Mouse (Mus musculus) embryonic fibroblast, embryonic 13.5 days (primary cell): ENCODE data around the gene Apba1. TPM values are rescaled to one million over a fixed set of nuclear protein-coding genes. Genes with fewer than 3 reads are reported as not detected.
A peak's percentile ranks its signal among the peaks of the same experiment; 100 is the strongest.

Experiments
- H3K27ac ChIP-seq: 2 replicates; pipeline ENCODE4 v1.5.1; 2012; ENCODE audit warnings: low read length, control low read depth, inconsistent platforms; ENCODE audit not compliant: insufficient read depth
- H3K4me1 ChIP-seq: 2 replicates; pipeline ENCODE4 v1.6.1; 2011; ENCODE audit warnings: low read length; ENCODE audit not compliant: control insufficient read depth, insufficient read depth
- H3K4me3 ChIP-seq: 2 replicates; pipeline ENCODE4 v1.5.1; 2011; ENCODE audit warnings: mild to moderate bottlenecking, control low read depth, low read length; ENCODE audit not compliant: insufficient read depth
- CTCF ChIP-seq: IDR thresholded peaks from 2 replicates; pipeline ENCODE4 v1.5.1; 2011; ENCODE audit warnings: mild to moderate bottlenecking, control low read depth, low read length, moderate library complexity, borderline replicate concordance; ENCODE audit not compliant: insufficient read depth
- POLR2A ChIP-seq: IDR thresholded peaks from 2 replicates; pipeline ENCODE4 v1.6.1; 2011; ENCODE audit warnings: low read depth, mild to moderate bottlenecking, control low read depth, low read length, moderate library complexity
- polyA plus RNA-seq: library from polyadenylated mRNA; stranded (reverse); fragments of >200 nt; gene quantifications from 2 replicates; pipeline ENCODE4 v1.2.4, GENCODE M21; 2011; ENCODE audit warnings: low read depth; ENCODE audit not compliant: missing spikeins, insufficient read length

Apba1 gene
- polyA plus RNA-seq, 1 experiment: 7.5 TPM

DNA sequence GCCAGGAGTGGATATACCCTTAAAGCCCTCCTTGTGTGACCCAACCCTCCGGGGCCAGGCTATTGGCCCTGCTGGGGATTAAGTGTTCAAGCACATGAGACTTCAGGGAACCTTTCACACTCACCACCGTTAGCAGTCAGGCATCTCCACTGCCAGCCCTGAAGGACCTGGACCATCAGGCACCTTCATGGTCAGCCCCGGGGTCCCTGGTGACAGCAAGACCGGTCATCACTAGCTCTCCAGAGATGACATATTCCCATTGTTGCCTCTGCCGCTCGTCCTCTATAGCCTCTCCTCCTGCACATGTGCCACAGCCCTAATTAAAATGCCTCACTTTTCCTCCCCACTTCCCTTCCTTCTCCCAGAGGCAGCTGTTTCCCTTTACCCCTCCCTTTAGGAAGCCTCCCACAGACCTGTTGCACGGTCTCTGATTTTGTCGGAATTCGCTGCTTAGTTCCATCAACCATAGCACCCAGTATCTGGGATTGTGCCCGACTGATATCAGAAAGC, 205.8 kb downstream of the Apba1 start:
- no peak overlapping the region for H3K27ac ChIP-seq
- no peak overlapping the region for H3K4me3 ChIP-seq
- H3K4me1 ChIP-seq: 0 out of 2 replicates have a peak, but pooled peaks cover 4% of the 10 kb centered on the region
- TF ChIP-seq POLR2A (no peak), CTCF (no peak)

- H3K4me3 ChIP-seq: no peak overlapping the region
- TF ChIP-seq POLR2A (no peak), CTCF (no peak)
- H3K27ac ChIP-seq: no peak overlapping the region
- H3K4me1 ChIP-seq: 0 out of 2 replicates have a peak, but pooled peaks cover 4% of the 10 kb centered on the region
Observed at GRCm38 (mm10) chr19:23966376-23966775, 207.7 kb downstream of the Apba1 start.

GRCm38 (mm10) chr19:23967156-23967555, 208.5 kb downstream of the Apba1 start:
- TF ChIP-seq CTCF (no peak), POLR2A (no peak)
- H3K4me3 ChIP-seq: no peak overlapping the region
- H3K27ac ChIP-seq: 0 out of 2 replicates have a peak overlapping the region, but pooled peaks have one; percentile 5
- H3K4me1 ChIP-seq: 0 out of 2 replicates have a peak, but pooled peaks cover 4% of the 10 kb centered on the region

- Histone ChIP-seq H3K4me1 (0 out of 2 replicates have a peak, but pooled peaks cover 4% of the 10 kb centered on the region), H3K27ac (no peak overlapping the region), H3K4me3 (no peak overlapping the region)
- no peak for TF ChIP-seq POLR2A
- no peak for TF ChIP-seq CTCF
Observed at GRCm38 (mm10) chr19:23968125-23968861, 209.6 kb downstream of the Apba1 start.

DNA sequence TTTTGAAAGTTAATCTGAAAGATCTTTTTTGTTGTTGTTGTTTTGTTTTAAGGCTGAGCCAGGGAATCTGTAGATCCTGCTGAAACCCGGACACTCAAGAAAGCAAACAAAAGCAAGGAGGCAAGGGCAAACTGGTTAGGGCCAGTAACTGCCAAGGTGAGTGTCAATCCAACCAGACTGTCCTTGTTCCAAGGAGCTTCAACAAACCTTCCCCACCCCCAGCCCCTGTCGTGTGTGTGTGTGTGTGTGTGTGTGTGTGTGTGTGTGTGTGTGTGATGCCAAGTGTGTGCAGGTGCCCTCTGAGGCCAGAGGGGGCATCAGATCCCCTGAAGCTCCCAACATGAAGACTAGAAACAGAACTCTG, 210.2 kb downstream of the Apba1 start:
- Histone ChIP-seq H3K4me1 (0 out of 2 replicates have a peak, but pooled peaks cover 4% of the 10 kb centered on the region), H3K4me3 (no peak overlapping the region), H3K27ac (no peak overlapping the region)
- TF ChIP-seq POLR2A: no peak

DNA sequence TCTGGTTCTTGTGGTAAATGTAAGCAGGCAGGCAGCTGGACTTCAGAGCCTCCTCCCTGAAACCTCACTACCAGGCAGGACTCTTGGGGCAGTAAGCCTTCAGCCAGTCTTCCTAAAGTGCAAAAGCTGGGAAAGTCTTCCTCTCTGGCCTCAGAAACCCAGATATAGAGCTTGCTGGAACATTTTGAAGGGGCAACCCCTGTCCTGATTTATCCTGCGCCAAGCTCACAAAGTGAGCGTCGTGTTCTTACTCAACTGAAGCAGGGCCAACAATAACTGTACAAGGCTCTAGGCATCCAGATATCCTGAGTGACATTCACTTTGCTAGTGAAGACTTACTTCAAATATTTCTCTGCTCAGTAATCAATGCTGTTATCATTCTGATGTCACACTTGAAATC, 211.7 kb downstream of the Apba1 start:
- H3K27ac ChIP-seq: no peak overlapping the region
- 0 out of 2 replicates have a peak, but pooled peaks cover 4% of the 10 kb centered on the region for H3K4me1 ChIP-seq
- H3K4me3 ChIP-seq: no peak overlapping the region
- TF ChIP-seq CTCF (no peak), POLR2A (no peak)

DNA sequence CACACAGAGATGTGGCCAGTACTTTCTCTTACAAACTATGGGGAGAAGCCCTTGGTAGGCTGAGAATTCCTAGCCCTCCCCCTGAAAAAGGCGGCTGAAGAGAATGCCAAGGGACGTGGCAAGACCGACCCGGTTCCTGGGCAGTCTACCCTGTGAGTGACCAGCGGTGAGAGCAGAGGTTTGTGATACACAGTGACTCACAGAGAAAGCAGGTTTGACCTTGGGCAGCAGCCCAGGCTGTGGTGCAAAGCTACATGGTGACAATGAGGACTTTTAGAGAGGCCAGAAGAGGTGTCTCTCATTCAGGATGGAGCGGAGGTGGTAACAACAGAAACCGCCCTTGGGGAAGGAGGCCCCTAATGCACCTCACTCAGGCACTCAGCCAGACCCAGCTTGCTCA, 212.7 kb downstream of the Apba1 start:
- H3K27ac ChIP-seq: no peak overlapping the region
- TF ChIP-seq CTCF: no peak
- TF ChIP-seq POLR2A: no peak

DNA sequence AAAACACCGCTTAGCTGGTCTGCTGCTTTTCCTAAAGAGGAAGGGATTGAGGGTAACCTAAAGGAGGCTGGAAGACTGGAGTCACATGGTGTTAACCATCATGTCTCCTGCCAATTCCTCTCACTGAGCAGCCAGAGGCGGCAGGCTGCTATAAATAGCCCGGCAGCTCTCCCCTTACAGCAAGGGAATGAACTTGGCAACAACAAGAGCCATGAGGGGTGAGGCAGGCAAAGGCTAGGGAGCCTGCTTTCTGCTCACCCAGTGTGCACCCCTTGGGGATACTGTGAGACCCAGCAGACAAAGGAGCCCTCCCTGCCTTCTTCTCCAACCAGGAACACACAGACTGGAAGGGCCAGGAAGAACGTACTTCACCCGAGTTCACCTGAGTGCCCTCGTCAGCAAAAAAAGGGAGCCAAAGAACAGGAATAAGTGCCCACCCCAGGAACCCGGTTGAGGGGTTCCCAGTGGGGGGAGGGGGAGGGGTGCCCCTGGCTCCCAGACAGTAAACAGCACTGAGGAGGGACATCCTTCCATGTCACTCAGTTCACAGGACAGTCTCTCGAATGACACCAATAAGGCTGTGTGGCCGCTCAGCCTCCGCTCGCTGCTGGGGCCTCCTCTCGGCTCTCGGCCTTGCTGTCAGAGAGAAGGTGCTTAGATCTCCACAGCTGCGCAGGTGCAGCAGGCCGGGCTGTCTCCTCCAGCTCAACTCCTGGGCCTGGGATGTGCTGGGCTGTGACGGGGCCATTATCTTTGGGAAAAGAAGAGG, 214.4 kb downstream of the Apba1 start:
- TF ChIP-seq POLR2A (no peak), CTCF (no peak)
- no peaks in the 10 kb centered on the region for H3K4me1 ChIP-seq
- H3K4me3 ChIP-seq: no peak overlapping the region
- no peak overlapping the region for H3K27ac ChIP-seq

More for the DNA sequence above, 212.7 kb downstream of the Apba1 start:
- Histone ChIP-seq H3K4me3 (no peak overlapping the region), H3K4me1 (0 out of 2 replicates have a peak, but pooled peaks cover 4% of the 10 kb centered on the region)

- Histone ChIP-seq H3K4me3 (no peak overlapping the region), H3K4me1 (peaks cover 3% of the 10 kb centered on the region; the same call in 1 of the 2 replicates), H3K27ac (no peak overlapping the region)
- TF ChIP-seq CTCF: no peak
- TF ChIP-seq POLR2A: no peak
Observed at GRCm38 (mm10) chr19:23977901-23978443, 219.3 kb downstream of the Apba1 start.

DNA sequence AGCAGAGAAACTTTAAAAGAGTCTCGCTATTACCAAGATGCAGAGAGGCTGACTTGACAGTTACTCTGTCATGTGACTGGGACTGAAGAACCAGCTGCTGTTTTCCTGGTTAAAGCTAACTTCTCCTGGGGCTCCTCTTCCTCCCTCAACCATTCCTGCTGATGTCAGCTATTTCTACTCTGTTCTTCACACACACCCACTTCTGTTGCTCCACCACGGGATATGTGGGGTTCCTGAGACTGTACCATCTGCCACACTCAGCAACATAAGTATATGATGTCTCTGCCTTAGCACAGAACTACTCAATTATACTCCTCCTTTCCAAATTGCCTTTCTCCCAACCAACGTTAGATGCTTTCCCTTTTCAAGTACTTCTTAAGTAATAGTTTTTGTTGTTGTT, 221.9 kb downstream of the Apba1 start:
- Histone ChIP-seq H3K4me1 (peaks cover 3% of the 10 kb centered on the region; the same call in 1 of the 2 replicates), H3K27ac (no peak overlapping the region), H3K4me3 (no peak overlapping the region)
- no peak for TF ChIP-seq CTCF
- no peak for TF ChIP-seq POLR2A
